Mouse (Mus musculus) v-Abl transformed pro-B cells (cell line): ENCODE measurements around the gene Nthl1.
"Not testable (repeated sequence)": the region's sequence is repeated elsewhere in the genome, so short reads cannot be mapped to it uniquely, and the experiment has no call there.

Experiments used
- in situ Hi-C, 2 experiments: fragments of 400-800 bp; cut with MboI; formaldehyde crosslinking; loops; one replicate each; pipeline ENCODE4 v1.15.1; 2025; ENCODE audit not compliant: unreplicated experiment in 2 of 2

The Nthl1 gene

GRCm38 (mm10) chr17:24648731-24649377 is 16.4 kb downstream of the Nthl1 start:
- in situ Hi-C loops, result no loop called here

DNA sequence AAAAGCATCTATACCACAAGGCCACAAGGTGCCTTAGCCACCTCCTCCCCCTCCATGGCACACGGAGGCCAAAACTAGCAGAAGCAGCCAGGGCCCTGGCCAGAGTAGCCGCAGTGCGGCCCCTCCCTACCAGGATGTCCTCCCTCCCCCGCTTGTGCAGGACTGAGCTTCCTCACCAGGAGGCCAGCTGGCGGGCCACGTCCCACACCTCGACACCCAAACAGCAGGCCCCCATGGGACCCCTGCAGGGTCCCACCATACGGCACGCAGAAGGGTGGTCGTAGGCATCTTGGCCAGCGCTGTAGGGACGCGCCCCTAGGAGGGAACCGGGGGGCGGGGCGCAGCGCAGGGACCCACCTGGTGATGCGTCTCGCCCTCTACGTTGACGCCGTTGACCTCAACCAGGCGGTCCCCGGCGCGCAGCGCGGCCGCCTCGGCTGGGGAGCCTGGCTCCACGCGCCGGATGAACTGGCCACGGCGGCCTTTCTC is 17.1 kb downstream of the Nthl1 start:
- in situ Hi-C loops, result loop anchor here in 1 of 2 experiments (5.0 to 10.0 kb wide), 2 partner anchors 107 to 155 kb away; no protein-coding TSS in a partner anchor

- in situ Hi-C loops, result loop anchor here in 1 of 2 experiments (5.0 to 10.0 kb wide), 2 partner anchors 108 to 155 kb away; no protein-coding TSS in a partner anchor
Observed at GRCm38 (mm10) chr17:24650070-24650616, 17.7 kb downstream of the Nthl1 start, which contains the start of gene Slc9a3r2. Gene Slc9a3r2, minus strand, starts transcription at chr17:24650327.

- in situ Hi-C loops, result loop anchor here in 1 of 2 experiments (5.0 to 10.0 kb wide), 2 partner anchors 108 to 156 kb away; no protein-coding TSS in a partner anchor
Observed at GRCm38 (mm10) chr17:24650766-24651165, 18.3 kb downstream of the Nthl1 start.

DNA sequence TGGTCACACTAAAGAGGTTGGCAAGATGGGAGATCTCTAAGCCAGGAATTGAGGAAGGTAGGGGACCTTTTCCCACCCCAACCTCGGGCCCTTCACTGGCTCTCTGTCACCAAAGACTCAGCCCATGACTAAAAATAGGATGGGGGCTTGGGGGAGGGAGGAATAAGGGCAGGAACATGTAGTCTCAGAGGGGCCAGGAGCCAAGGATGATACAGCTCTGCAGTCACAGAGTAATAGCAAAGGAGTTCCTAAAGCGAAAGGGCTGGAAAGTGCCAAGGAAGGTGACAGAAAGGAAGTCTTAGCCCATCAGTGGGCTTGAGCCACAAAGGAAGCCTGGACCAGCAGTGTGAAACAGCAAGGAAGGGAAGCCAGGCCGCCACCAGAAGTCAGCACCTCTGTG is 19.4 kb downstream of the Nthl1 start:
- in situ Hi-C loops, result loop anchor here in 1 of 2 experiments (5.0 to 10.0 kb wide), 2 partner anchors 110 to 157 kb away; no protein-coding TSS in a partner anchor

DNA sequence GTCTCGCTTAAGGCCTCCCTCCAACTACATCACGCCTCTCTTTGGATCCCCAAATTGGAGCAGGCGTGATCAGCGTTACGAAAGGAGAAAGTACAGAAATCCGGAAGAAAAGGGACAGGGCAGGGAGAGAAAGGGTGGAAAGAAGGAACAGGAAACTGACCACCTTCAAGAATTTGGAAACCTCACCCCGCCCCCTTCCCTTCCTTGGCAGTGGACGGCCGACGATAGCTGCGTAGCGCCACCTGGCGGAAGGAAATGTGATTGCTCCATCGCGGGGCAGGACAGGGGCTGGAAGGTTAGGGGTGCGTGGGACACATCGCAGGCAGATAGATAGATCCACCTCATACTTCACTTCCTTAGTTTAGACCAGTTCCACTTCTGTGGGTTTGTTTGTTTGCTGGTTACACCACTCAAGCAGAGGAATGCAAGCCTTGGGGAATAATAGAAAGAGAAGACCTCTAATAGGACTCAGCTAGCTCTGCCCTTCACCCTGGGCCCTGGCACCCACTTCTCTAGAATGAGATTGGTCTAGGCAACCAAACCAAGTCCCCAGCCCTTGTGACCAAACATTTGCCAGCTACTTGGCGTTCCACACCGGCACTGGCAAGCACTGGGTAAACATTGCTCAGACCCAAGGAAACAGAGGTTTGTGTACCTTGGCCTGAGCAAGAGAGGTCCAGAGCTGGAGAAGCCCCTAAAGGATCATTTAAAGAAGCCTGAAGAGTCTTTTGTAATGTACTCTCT is 21.7 kb downstream of the Nthl1 start:
- in situ Hi-C loops, result loop anchor here in 1 of 2 experiments (5.0 to 10.0 kb wide), 2 partner anchors 112 to 159 kb away; no protein-coding TSS in a partner anchor

DNA sequence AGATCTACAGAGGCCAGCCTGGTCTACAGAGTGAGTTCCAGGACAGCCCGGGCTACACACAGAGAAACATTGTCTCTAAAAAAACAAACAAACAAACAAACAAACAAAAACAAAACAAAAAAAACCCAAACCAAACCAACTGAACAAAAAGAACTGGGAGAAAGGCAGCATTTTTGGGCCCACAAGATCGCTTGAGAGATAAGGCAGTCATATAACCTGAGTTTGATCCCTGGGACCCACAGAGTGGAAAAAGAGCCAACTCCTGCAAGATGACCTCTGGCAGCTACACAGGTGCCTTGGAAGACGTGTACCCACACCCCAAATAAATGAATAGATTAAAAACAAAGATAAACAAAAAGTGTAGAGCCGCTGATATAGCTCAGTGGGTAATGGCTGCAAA is 22.5 kb downstream of the Nthl1 start:
- in situ Hi-C loops, result loop anchor here (5.0 to 10.0 kb wide), 3 partner anchors 113 to 160 kb away; partner anchors contain the start of gene Rab26 (in 1 of the 2)

DNA sequence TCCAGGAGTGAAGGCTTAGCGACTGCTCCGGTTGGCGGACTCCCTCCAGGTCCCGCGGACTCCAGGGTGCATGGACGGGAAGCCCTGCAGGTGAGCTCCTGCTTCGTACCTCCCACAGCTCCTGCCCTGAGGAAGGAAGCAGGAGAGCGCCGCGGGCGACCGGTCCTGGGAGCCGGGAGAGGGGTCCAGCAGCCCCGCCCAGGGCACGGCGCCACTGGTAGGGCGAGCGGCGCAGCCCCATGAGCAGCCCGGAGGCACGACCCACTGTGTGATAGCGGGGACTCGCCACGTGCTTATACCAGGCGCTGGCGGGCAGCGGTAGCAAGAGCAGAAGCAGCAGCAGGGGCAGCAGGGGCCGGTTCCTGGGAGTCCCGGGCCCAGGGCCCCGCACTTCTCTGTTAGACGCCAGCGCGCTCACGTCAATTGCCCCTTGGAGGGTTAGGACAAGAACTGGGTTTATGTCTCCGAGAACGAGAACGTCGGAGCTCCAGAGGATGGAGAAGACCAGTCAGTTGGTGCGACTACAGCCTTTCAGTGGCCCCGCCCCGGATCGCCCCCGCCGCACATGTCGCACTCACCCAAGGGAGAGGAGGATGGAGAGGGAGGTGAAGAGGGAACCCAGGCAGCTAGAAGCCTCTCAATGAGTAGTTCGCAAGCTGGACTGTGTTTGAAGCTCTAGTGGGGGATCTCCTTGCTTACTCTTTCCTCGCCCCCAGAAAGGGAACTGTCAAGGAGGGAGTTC is 25.7 kb downstream of the Nthl1 start, which contains the start of gene Npw:
TSS of gene Npw (minus strand) at position 441 of the 742 bp plus-strand sequence.
- in situ Hi-C loops, result loop anchor here (5.0 to 10.0 kb wide), 2 partner anchors 126 to 163 kb away; partner anchors contain the start of gene Rab26 (in 1 of the 2)

DNA sequence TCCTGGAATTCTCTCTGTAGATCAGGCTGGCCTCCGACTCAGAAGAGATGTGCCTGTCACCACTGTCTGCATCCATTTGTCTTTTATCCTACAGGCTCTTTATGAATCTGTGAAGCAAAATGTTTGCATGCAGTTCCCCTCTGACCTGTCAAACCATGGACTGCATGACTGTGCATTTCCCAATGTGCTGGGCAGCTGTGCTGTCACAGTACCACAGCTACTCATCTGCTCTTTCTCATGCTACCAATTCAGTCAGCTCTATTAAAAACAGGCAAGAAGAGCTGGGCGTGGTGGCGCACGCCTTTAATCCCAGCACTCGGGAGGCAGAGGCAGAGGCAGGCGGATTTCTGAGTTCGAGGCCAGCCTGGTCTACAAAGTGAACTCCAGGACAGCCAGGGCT is 34.5 kb downstream of the Nthl1 start:
- in situ Hi-C loops, result not testable (repeated sequence)

- in situ Hi-C loops, result no loop called here
Observed at GRCm38 (mm10) chr17:24667416-24667815, 34.9 kb downstream of the Nthl1 start.

DNA sequence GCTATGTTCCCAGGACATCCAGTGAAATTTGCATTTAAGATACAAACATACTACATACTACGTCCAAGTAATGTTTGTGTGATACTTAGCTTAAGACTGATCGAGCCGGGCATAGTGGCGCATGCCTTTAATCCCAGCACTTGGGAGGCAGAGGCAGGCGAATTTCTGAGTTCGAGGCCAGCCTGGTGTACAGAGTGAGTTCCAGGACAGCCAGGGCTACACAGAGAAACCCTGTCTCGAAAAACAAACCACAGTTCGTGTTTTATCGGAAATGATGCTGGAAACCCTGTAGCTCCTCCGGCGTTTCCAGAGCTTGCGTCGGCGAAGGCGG is 36.7 kb downstream of the Nthl1 start:
- in situ Hi-C loops, result not testable (repeated sequence)

DNA sequence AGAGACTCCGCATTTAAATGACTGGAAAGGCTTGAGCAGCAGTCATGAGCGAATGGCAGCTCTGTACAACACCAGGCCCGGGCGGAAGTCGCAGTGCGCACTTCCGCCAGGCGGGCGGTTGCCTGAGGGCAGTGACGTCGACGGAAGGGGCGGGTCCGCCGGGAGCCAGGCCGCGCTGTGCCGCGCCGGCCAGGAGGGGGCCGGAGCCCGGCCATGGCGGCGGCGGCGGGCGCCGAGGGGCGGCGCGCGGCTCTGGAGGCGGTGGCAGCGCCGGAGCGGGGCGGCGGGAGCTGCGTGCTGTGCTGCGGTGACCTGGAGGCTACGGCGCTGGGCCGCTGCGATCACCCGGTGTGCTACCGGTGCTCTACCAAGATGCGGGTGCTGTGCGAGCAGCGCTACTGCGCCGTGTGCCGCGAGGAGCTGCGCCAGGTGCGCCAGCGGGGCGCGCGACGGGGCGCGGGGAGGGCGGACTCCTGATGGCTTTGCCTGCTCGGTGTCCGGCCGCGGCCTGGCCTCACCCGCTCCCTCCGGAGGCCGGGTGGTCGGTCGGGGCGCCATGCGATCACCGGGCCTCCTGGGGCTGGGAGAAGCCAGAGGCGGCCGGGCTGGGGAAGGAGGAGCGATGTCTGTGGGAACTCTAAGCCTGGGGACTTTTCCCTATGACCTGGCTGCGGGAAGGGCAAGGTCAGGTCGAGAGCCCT is 37.2 kb downstream of the Nthl1 start, which contains the start of gene Zfp598:
TSS of gene Zfp598 (plus strand) at position 143 of the 701 bp plus-strand sequence.
- in situ Hi-C loops, result no loop called here

DNA sequence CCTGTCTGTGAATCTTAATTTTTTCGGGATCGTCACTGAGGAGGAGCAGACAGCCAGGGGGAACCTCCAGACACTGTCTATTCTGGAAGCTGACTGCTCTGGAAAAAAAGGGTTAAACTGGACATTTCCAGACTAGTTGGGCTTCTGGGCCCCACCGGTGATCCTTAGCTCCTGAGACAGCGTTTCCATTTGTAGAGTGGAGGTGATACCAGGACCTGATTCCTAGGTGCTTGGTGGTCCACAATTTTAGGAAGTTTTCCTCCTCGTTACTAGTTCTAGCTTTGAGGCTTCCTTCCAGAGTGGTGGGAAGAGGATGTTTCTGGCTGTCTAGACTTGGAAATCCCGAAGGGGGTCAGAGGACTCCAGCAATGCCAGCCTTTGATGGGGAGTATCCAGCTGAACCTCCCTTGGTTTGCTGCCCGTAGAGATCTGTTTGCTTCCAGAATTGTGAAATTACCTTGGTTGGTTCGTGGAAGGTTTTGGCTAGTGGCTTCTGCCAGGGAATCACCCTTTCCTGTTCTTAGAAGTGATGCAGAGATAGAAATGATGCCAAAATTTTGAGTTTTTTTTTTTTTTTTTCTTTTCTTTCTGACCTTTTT is 37.9 kb downstream of the Nthl1 start:
- in situ Hi-C loops, result no loop called here

DNA sequence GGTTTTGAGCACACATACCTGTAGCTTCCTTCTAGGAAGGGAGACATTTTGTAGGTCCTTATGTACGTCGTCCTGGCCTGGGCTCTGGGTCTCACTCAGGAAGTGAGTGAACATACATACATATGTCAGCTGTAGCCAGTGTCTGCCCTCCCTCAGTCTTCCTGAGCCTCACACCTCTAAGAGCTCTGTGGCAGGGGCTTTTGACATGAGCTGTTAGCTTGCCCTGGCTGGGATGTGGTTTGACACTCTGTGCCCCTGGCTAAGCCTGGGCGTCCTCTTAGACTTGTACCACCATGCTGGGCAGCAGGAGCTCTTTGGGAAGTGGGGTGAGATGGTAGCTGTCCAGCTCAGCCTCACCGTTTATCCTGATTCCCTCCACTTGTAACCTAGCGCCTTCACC is 38.9 kb downstream of the Nthl1 start:
- in situ Hi-C loops, result no loop called here

- in situ Hi-C loops, result no loop called here
Observed at GRCm38 (mm10) chr17:24672141-24672540, 39.7 kb downstream of the Nthl1 start.

DNA sequence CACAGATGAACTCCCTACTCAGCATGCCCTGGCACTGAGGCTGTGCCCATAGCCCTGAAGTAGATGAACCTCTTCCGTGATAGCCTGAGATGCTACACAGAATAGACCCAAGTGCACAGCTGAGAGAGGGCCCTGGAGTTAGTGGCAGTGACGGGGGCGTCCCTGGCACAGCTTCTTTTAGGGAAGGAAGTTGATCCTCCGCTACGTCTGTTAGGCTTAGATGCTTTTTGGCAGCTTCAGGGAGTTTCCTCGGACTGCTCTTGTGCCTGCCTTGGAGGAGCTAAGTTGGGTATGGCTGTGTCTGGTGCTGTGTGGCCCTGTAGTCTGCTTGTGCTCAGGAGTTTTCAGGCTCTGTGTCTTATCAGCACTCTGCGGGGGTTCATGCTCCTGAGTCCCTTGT is 41.8 kb downstream of the Nthl1 start:
- in situ Hi-C loops, result no loop called here

- in situ Hi-C loops, result no loop called here
Observed at GRCm38 (mm10) chr17:24676187-24676586, 43.7 kb downstream of the Nthl1 start.

DNA sequence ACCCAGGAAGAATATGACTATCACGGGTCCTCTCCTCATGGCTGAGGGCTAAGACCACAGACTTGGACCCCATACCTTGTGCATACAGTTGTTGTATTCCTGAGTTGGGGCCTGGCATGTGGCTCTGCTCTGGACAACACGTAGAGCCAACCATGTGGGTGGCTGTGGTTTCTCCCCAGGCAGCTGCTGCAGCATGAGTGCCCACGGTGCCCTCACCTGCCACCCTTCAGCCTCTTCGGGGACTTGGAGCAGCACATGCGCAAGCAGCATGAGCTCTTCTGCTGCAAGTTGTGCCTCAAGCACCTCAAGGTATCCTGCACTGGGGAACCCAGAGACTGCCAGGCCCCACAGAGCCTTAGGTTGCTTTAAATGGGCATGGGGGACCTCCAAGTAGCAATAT is 44.4 kb downstream of the Nthl1 start:
- in situ Hi-C loops, result no loop called here

GRCm38 (mm10) chr17:24677500-24678080 is 45.1 kb downstream of the Nthl1 start:
- in situ Hi-C loops, result no loop called here
